Mouse (Mus musculus): ENCODE measurements at regions not wholly inside any gene's neighbourhood (a gene's known extent, or its start where the extent isn't known, plus 50 kb on each side); places are given as distances from the start of the nearest gene placed in this dataset.
A peak's percentile ranks its signal among the peaks of the same experiment; 100 is the strongest.

- DNase-seq: no peak
- intact Hi-C loops (cut with DNase I): no loop called here
Observed at GRCm38 (mm10) chr16:95778173-95778572, 76.3 kb downstream of the Ets2 start.

- intact Hi-C loops (cut with DNase I): no loop called here
- no peak for DNase-seq
Observed at GRCm38 (mm10) chr16:95776610-95777363, 74.9 kb downstream of the Ets2 start.

- intact Hi-C loops (cut with DNase I): no loop called here
- no peak for DNase-seq
Observed at GRCm38 (mm10) chr16:95776010-95776409, 74.1 kb downstream of the Ets2 start.

- intact Hi-C loops (cut with DNase I): no loop called here
- no peak for DNase-seq
Observed at GRCm38 (mm10) chr16:95775361-95775760, 73.5 kb downstream of the Ets2 start.

GRCm38 (mm10) chr16:95773151-95773550 is 71.3 kb downstream of the Ets2 start:
- intact Hi-C loops (cut with DNase I): no loop called here
- DNase-seq: peak; percentile 12

All from left cerebral cortex, postnatal 4 days (tissue).